Mouse (Mus musculus): ENCODE data around the gene Il1r2.

The Il1r2 gene

GRCm38 (mm10) chr1:40129321-40129720, 55.4 kb downstream of the Il1r2 start:
- peak; percentile 83 for DNase-seq (ENCODE audit: low read depth, low spot score)

- no peak for DNase-seq (ENCODE audit: low read depth, low spot score)
Measured at GRCm38 (mm10) chr1:40131631-40132030, 57.8 kb downstream of the Il1r2 start.

GRCm38 (mm10) chr1:40132721-40133120, 58.8 kb downstream of the Il1r2 start:
- no peak for DNase-seq (ENCODE audit: low read depth, low spot score)

- DNase-seq (ENCODE audit: low read depth, low spot score), result no peak
Measured at GRCm38 (mm10) chr1:40133567-40133966, 59.7 kb downstream of the Il1r2 start.

GRCm38 (mm10) chr1:40139798-40140532, 66.1 kb downstream of the Il1r2 start:
- DNase-seq (ENCODE audit: low read depth, low spot score), result no peak

GRCm38 (mm10) chr1:40156096-40156495, 82.2 kb downstream of the Il1r2 start:
- no peak for DNase-seq (ENCODE audit: low read depth, low spot score)

GRCm38 (mm10) chr1:40163329-40163917, 89.5 kb downstream of the Il1r2 start:
- DNase-seq (ENCODE audit: low read depth, low spot score), result no peak

- no peak for DNase-seq (ENCODE audit: low read depth, low spot score)
Measured at GRCm38 (mm10) chr1:40164331-40164730, 90.5 kb downstream of the Il1r2 start.

- DNase-seq (ENCODE audit: low read depth, low spot score), result no peak
Measured at GRCm38 (mm10) chr1:40167585-40167984, 93.7 kb downstream of the Il1r2 start.

GRCm38 (mm10) chr1:40171878-40172277, 98.0 kb downstream of the Il1r2 start:
- DNase-seq (ENCODE audit: low read depth, low spot score), result no peak

GRCm38 (mm10) chr1:40174146-40174545, 100.3 kb downstream of the Il1r2 start:
- DNase-seq (ENCODE audit: low read depth, low spot score), result no peak

All from A20 (cell line).